Mouse (Mus musculus) gastrocnemius, adult 2 months (tissue): ENCODE results near the gene Slc23a3. TPM values are rescaled to one million over a fixed set of nuclear protein-coding genes. Genes with fewer than 3 reads are reported as not detected.

Experiments
- DNase-seq: peaks from one replicate; pipeline ENCODE4 v3.0.0; 2022
- H3K27ac ChIP-seq: fragments of 200-600 bp; 2 replicates; pipeline ENCODE4 v1.8.1; 2022; ENCODE audit warnings: mild to moderate bottlenecking
- H3K4me3 ChIP-seq: fragments of 200-600 bp; 2 replicates; pipeline ENCODE4 v1.8.1; 2022; ENCODE audit warnings: mild to moderate bottlenecking, moderate library complexity
- CTCF ChIP-seq: fragments of 200-600 bp; IDR thresholded peaks from 2 replicates; pipeline ENCODE4 v1.8.1; 2022; ENCODE audit warnings: antibody characterized with exemption, mild to moderate bottlenecking, moderate library complexity
- intact Hi-C: fragments of 180-260 bp; cut with DNase I; formaldehyde crosslinking; loops from one replicate; pipeline ENCODE4 v1.15.1; 2025
- total RNA-seq, 2 experiments: library from RNA; stranded (reverse); gene quantifications; 2 replicates each; pipeline ENCODE4 v1.2.3; 2021

Slc23a3 gene
- total RNA-seq, 2 experiments from 2014 or later, result not detected

GRCm38 (mm10) chr1:75155837-75156236 lies 22.1 kb upstream of the Slc23a3 start:
- no peak for DNase-seq
- H3K27ac ChIP-seq, result no peak overlapping the region
- TF ChIP-seq CTCF, result no peak
- intact Hi-C loops, result no loop called here
- no peak overlapping the region for H3K4me3 ChIP-seq

- no peak for DNase-seq
- no peak overlapping the region for H3K4me3 ChIP-seq
- TF ChIP-seq CTCF, result no peak
- no peak overlapping the region for H3K27ac ChIP-seq
- intact Hi-C loops, result no loop called here
Observed at GRCm38 (mm10) chr1:75148727-75149126, 15.0 kb upstream of the Slc23a3 start.

GRCm38 (mm10) chr1:75147411-75148135 lies 13.9 kb upstream of the Slc23a3 start:
- no peak overlapping the region for H3K4me3 ChIP-seq
- TF ChIP-seq CTCF, result no peak
- no peak overlapping the region for H3K27ac ChIP-seq
- intact Hi-C loops, result no loop called here
- DNase-seq, result no peak

DNA sequence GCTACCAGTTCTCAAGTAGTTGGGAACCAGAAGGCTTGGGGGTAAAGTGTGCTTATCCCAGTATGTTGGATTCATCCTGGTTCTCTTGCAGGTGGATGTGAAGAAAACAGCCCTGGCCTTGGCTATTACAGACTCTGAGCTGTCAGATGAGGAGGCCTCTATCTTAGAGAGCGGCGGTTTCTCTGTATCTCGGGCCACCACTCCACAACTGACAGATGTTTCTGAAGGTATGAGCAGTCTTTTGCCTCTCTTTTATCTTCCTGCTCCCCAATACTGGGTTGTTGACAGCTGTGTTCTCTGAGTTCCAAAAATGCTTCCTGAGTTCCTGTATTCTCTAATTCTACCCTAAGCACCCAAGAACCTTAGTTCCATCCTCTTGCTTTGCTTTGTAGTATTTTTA lies 11.9 kb upstream of the Slc23a3 start:
- DNase-seq, result no peak
- intact Hi-C loops, result no loop called here
- Histone ChIP-seq H3K4me3 (no peak overlapping the region), H3K27ac (no peak overlapping the region)
- no peak for TF ChIP-seq CTCF

DNA sequence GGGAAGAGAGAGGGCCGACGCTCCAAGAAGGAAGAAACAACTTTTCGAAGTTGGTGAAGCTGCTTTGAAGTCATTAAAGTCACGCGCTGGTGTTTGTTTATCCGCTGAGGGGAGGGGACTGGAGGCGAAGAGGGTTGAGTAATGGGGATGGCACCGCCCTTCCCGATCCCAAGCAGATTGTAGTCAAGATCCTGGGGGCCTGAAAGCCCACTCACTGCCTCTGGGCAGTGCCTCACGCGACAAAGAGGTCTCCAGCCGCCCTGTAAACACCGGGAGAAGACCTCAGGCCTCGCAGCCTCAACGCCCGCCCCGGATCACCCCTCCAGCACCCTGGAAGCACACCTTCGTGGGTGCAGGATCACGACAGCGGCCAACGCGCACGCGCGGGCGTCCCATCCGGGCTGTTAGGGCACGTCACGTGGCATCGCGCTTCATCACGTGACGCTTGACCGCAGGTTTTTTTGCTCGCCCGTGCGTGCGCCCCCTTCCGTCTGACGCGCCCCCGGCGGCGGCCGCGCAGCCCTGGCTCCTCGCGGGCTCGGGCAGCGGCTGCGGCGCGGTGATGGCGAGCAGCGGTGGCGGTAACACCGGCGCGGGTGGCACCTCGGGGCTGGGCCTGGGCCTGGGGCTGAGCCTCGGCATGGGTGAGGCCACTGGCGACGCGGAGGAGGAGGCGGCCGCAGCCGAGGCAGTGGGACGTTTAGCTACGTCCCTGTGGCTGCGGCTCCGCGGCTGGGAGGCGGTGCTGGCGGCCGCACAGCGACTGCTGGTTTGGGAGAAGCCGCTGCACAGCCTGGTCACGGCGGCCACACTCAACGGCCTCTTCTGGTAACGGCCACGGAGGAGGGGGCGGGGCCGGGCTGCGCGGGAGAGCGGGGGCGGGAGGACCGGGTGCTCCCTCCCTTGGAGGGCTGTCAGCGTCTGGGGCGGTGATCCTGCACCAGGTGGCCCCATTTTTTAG lies 8.9 kb upstream of the Slc23a3 start, which contains the start of the genes Cnppd1 and Retreg2:
Gene Cnppd1, minus strand, starts transcription at position 411 of the 961 bp plus-strand sequence.
Gene Retreg2, plus strand, starts transcription at position 478 of the 961 bp plus-strand sequence.
- intact Hi-C loops, result no loop called here
- H3K4me3 ChIP-seq, result peak within 1 kb of the TSS; percentile 96
- peak; percentile 98 for DNase-seq
- peak within 1 kb of the TSS; percentile 98 for H3K27ac ChIP-seq
- peak; percentile 72 for TF ChIP-seq CTCF

DNA sequence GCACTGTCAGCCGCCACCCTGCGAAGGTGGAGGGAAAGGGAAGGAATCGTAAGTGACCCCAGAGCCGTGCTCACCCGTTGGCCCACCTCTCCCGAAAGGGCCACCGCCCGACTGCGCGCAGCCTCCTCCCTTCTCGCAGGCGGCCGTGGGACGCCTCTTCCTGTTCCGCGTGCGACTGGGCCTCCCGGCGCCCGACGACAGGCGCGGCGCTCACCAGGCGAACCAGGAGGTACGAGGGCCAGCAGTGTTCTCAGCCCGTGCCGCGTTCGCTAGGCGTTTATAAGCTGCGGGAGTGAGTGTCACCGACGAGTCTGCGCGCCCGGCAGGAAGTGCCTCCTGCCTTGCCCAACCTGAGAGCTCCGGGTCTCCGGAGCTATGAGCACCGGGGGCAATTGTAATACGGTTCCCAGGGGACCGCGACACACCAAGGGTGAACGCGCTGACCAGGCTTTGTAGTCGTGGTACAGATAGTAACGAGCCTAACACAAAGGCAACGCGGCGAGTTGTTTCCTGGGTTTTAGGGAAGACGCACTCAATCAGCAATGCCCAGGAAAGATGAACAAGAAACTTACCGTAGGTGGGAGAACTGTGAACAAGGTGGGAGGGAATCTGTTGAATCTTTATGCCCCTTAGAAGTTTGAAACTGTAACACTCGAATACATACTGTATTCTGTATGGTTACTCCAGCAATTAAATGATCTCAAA lies 7.9 kb upstream of the Slc23a3 start:
- peak overlapping the region; percentile 96 for H3K4me3 ChIP-seq
- peak overlapping the region; percentile 98 for H3K27ac ChIP-seq
- peak; percentile 82 for DNase-seq
- intact Hi-C loops, result no loop called here
- no peak for TF ChIP-seq CTCF

DNA sequence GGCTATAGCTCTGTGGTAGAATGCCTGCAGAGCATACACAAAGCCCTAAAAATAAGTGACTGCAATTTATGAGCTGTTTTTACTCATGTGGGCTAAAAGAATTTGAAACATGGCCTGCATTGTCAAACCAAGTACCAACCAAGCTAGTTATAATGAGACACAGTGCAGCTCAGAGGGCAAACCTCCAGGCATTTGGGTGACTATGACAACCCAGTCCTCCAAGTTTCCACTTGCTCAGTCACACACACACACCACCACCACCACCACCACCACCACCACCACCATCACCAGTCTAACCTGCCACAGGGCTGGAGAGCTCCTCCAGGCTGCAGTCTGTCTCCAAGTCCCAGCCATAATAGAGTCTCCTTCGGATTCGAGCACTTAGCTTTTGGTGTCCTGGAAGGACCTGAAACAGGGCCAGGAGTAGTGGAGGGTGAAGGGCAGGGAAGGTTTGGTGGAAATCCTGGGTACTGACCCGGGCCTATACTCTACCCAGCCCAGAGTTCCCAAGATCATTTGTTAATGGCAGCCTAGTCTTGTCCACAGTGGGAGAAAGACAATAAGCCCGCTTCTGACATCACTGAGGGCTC lies 7.0 kb upstream of the Slc23a3 start:
- H3K27ac ChIP-seq, result peak overlapping the region; percentile 98
- no peak for TF ChIP-seq CTCF
- intact Hi-C loops, result no loop called here

GRCm38 (mm10) chr1:75138448-75138847 lies 4.8 kb upstream of the Slc23a3 start:
- TF ChIP-seq CTCF, result no peak
- no peak overlapping the region for H3K27ac ChIP-seq
- intact Hi-C loops, result no loop called here
- DNase-seq, result no peak
- no peak overlapping the region for H3K4me3 ChIP-seq

More for the DNA sequence above, 7.0 kb upstream of the Slc23a3 start:
- peak overlapping the region; percentile 96 for H3K4me3 ChIP-seq
- no peak for DNase-seq

DNA sequence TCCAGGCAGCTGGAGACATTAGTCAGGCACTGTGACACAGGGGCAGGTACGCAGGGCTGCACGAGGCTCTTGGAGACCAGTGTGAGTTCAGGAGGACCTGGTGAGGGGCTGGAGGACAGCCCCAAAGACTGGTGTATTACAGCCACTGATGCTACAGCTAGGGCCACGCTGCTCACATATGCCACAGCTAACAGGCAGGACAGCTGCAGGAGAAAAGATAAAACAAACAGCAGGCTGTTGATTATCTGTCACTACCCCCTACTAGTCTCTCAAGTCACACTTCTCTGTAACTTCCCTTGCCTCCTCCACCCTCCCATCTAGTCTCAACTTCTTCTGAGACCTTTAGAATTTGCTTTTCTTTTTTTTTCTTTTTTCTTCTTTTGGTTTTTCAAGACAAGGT lies 3.0 kb upstream of the Slc23a3 start:
- Histone ChIP-seq H3K4me3 (no peak overlapping the region), H3K27ac (no peak overlapping the region)
- intact Hi-C loops, result no loop called here
- no peak for DNase-seq
- TF ChIP-seq CTCF, result no peak

- no peak for DNase-seq
- H3K4me3 ChIP-seq, result no peak overlapping the region
- intact Hi-C loops, result no loop called here
- H3K27ac ChIP-seq, result no peak overlapping the region
- TF ChIP-seq CTCF, result no peak
Observed at GRCm38 (mm10) chr1:75136293-75136692, 2.6 kb upstream of the Slc23a3 start.

DNA sequence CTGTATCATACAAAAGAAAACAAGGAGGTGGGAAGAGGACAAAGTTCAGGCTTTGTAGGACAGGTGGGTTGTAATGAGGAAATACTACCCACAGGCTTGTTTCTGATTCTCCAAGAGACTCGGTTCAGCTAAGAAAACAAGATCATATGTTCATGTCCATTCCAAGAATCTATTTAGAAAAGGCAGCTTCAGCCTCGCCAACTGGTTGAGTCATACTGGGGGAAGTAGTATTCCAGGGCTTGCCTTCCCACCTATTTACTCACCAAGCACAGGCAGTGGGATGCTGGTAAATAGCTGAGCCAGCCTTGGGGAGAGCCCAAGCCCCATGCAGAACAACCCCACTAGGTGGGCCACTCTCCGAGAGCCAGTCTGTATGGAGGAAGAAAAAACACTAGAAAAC lies 5.0 kb downstream of the Slc23a3 start:
- DNase-seq, result no peak
- intact Hi-C loops, result no loop called here
- TF ChIP-seq CTCF, result no peak
- Histone ChIP-seq H3K4me3 (no peak overlapping the region), H3K27ac (no peak overlapping the region)

- intact Hi-C loops, result no loop called here
- Histone ChIP-seq H3K4me3 (peak overlapping the region; percentile 88), H3K27ac (peak overlapping the region; percentile 98)
- no peak for TF ChIP-seq CTCF
- DNase-seq, result no peak
Observed at GRCm38 (mm10) chr1:75125418-75125817, 8.3 kb downstream of the Slc23a3 start.
